Mouse (Mus musculus): Measurements from ENCODE around the gene Zcchc7.

Gene Zcchc7

DNA sequence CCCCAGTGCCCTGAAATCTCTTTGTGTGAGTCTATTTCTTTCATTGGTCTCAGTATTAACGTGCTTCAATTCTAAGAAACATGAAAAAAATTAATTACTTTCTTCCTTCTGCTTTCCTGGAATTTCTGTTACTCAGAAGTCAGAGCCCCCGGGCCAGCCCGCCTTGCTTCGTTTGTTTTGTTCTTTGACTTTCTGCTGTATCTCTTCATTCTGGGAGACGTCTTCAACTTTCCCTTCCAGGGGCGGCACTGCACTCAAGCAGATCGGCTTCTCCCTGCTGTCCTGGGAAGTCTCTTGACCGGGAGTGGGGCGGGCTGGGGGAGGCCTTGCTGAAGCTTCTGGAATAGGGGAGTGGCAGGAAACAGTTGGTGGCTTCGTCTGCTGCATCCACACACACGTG is 207.5 kb downstream of the Zcchc7 start:
- DNase-seq (ENCODE audit: low read depth, low spot score) = no peak

DNA sequence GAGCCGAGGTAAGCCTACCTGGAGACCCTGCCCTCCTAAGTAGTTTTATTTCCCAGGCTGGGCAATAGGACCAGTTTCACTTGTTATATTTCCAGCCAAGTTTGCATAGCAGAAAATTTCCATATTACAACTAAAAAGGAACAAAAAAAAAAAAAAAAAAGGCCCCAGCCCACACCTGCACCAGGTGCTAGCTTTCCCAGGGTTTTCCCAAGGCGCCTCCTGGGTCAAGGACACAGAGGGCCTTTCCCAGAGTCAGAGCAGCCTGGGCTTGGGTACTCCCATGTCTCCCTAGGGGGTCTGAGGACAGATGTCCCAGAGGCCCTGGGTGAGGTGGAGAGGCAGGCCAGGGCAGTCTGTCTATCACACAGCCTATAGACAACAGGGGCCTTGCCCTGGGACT is 209.5 kb downstream of the Zcchc7 start:
- no peak for DNase-seq (ENCODE audit: low read depth, low spot score)

DNA sequence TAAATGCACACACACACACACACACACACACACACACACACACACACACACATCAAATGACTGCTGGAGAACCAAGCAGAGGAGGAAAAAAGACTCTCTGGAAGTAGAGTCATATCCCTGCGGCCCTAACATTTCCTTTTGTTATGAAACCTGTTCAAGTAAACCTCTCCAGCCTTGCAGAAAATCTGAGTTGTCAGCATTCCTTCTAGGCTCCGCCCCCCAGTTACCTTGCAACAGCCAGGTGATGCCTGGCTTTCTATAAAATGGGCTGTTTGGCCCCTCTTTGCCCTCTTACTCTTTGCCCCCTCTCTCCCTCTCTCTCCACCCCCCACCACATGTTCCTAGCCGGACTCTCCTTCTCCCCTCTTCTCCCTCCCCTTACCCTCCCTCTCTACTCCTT is 210.1 kb downstream of the Zcchc7 start:
- no peak for DNase-seq (ENCODE audit: low read depth, low spot score)

DNA sequence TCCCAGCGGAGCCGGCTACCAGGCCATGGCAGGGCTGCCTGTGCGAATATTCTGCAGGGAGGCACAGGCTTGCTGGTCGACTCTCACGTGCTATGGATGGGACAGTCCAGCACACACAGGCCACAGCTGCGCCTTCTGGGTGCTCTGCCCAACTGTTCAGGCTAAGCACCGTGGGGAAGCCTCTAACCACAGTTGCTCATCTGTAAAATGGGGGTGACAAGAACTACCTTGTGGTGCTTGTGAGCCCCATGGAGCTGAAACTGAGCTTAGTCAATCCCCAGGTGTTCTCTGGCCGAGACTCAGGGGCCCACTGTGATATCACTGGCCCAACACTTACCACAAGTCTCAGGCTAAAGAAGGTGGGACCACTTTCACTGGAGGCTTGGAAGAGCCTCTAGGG is 211.7 kb downstream of the Zcchc7 start:
- DNase-seq (ENCODE audit: low read depth, low spot score) = no peak

GRCm38 (mm10) chr4:44970056-44970455 is 214.4 kb downstream of the Zcchc7 start:
- DNase-seq (ENCODE audit: low read depth, low spot score) = no peak

- DNase-seq (ENCODE audit: low read depth, low spot score) = peak; percentile 60
Measured at GRCm38 (mm10) chr4:44970612-44971110, 215.0 kb downstream of the Zcchc7 start.

DNA sequence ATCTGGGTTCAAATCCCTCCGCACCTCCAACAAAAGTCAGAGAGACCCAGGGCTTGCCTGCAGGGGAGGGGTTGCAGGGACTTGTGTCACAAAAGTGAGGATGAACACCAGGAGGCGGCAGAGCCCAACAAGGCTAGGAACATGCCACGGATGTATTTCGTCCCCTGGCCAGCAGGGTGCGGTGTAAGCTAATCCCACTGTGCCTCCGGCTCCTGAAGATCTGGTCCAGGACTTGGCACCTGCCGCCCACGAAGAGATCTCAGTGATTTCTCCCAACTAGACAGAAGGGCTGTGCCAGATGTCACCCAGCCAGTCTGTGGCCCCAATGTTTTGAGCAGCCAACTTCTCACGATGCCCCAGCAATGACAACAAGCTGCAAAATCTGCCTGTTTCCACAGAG is 217.8 kb downstream of the Zcchc7 start:
- peak; percentile 86 for DNase-seq (ENCODE audit: low read depth, low spot score)

GRCm38 (mm10) chr4:44973871-44974270 is 218.2 kb downstream of the Zcchc7 start:
- DNase-seq (ENCODE audit: low read depth, low spot score) = no peak

GRCm38 (mm10) chr4:44974331-44974730 is 218.7 kb downstream of the Zcchc7 start:
- no peak for DNase-seq (ENCODE audit: low read depth, low spot score)

DNA sequence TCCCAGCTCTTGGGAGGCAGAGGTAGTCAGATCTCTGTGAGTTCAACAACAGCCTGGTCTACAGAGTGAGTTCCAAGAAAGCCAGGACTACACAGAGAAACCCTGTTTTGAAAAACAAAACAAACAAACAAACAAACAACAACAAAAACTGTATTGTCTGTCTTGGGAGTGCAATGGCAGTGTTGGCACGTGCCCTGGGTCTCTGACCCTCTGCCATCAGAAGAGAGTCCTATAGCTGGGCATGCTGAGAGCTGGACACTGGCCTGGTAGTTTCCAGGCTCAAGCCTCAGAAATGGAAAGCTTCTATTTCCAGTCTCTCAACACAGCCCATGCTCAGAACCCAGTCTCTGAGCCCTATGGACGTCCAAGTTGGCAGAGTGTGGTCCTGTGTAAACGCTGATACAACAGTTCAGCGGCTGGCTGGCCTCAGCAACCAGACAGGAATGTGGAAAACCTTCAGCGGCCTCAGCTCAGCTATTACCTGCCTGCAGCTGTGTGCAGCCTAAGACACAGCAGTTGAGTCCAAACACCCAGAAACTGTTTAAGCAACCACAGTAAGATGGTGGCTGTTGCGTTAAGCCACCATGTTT is 220.4 kb downstream of the Zcchc7 start:
- DNase-seq (ENCODE audit: low read depth, low spot score) = no peak

GRCm38 (mm10) chr4:44976921-44977710 is 221.4 kb downstream of the Zcchc7 start:
- DNase-seq (ENCODE audit: low read depth, low spot score) = no peak

DNA sequence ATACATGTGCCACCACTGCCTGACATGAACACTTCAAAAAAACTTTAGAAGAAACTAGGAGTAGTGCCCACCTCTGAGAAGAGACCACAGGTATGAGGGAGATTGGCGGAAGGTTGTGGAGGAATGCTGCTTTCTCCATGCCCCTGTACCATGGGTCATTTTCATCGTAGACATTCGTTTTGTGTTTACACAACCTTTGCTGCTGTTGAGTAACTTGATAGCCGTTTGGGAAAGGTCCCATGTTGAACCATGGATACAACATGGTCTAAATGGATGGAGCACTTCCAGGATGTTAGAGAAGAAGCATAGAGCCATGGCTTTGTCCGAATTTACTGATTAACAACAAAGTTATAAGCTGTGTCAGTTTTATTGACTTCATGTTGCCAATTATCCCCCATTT is 222.5 kb downstream of the Zcchc7 start:
- no peak for DNase-seq (ENCODE audit: low read depth, low spot score)

GRCm38 (mm10) chr4:44979794-44980338 is 224.2 kb downstream of the Zcchc7 start:
- no peak for DNase-seq (ENCODE audit: low read depth, low spot score)

DNA sequence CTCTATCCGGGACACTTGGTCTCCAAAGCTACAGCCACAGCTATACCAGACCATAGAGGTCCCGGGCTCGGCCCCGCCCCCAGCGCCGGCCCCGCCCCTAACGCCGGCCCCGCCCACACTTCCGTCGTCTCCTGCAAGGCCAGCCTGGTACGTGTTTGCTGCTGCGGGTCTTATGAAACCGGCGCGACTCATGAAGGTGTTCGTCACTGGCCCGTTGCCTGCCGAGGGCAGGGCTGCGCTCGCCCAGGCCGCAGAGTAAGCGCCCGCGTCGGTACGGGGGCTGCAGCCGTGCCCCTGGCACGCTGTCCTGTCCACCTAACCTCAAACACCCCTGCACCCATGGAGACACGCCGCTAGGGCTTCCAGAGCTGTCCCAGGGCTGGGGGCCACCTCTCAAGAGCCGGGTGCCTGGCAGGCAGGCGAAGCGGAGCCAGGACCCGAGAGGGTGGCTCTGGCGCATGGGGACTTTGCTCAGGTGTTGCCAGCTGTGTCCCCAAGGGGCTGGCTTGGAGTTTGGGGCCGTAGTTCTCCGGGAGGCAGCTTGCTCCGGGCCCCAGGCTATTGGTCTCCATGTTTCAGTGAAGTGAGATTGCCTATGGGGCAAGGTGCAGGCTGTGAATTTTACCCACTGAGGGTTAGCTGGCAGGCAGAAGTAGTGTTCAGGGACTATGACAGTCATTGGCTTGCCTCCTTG is 225.8 kb downstream of the Zcchc7 start, which contains the start of gene Grhpr:
Gene Grhpr, plus strand, starts transcription at position 116 of the 694 bp plus-strand sequence.
- peak; percentile 42 for DNase-seq (ENCODE audit: low read depth, low spot score)

All from WW6 (cell line).